Mouse (Mus musculus) heart, adult 18-20 months (tissue): Measurements from ENCODE around the gene Srebf1. TPM values are rescaled to one million over a fixed set of nuclear protein-coding genes. Genes with fewer than 3 reads are reported as not detected.
A peak's percentile ranks its signal among the peaks of the same experiment; 100 is the strongest.

Source experiments
- DNase-seq, 2 experiments: peaks; one replicate each; pipeline ENCODE4 v3.0.0; 2021 to 2022; ENCODE audit warnings: mixed read lengths in 1 of 2
- total RNA-seq, 2 experiments: library from RNA; stranded (reverse); gene quantifications; 2 replicates each; pipeline ENCODE4 v1.2.3; 2021

The Srebf1 gene
- total RNA-seq, 2 experiments from 2014 or later: 25.7 to 36.6 TPM

DNA sequence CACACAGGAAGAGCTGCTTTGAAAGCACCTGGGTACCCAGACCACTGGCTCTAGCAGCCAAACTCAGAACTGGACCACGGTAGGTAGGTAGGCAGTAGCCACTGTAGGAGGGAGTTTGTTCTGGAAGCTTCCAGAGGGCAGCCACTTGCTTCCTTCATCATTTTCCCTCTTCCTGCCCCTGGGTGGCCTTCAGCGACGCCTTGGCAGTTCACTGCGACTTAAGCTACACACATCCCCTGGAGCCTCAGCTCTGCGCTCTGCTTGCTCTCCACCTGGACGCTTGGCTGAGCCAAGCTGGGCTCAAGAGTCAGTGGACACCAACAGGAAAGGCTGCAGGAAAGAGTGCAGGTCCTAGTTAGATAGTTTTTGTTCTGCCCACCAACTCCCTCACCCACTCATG is 44.4 kb downstream of the Srebf1 start:
- no peak for DNase-seq

GRCm38 (mm10) chr11:60176975-60177657 is 45.3 kb downstream of the Srebf1 start:
- DNase-seq: peak; percentile 51 to 75

- peak; percentile 83 to 84 for DNase-seq
Measured at GRCm38 (mm10) chr11:60176182-60176974, 46.0 kb downstream of the Srebf1 start.

GRCm38 (mm10) chr11:60175371-60176181 is 46.8 kb downstream of the Srebf1 start:
- DNase-seq: peak; percentile 78 to 86

DNA sequence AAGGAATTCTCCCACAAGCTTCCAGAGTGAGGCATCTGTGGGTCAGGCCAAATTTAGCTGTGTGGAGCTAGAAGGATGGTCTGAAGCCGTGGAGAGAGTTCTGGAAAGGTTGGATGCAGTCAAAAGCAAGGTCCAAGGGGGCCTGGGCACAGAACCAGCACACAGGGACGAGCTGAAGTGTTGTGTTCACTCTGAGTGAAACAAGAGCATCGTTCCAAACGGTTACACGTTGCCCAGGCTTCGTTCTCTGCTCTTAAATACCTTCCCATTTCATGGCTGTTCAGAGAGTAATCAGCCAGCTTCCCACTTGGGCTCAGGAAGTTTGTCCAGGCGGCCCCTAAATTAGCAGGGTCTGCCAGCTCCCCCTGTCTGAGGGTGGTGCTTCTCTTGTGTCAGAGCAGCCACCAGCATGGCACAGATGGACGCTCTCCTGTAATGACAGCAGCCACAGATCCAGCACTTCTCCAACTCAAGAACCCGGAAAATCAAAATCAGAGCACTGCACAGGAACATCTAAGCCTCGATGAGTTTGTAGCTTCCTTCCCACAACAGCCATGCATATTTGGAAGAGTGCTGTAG is 48.7 kb downstream of the Srebf1 start:
- no peak for DNase-seq

DNA sequence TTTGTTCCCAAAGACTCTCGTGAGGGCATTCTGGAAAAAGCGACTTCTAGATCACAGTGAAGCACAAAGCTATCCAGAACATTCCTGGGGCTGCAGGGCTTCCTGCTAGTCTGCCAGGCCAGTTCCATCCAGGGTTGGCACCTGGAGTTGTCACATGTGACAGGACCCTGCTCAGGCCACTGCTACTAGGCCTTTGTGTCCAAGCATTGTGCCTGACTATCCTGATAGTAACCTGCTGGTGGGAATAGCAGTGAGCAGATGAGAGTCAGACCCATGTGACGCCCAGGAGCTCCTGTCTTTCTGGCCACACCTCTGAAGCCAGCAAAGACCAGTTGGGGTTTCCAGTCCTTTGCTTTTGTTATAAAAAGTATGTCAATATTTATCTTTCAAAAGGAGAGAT is 50.3 kb downstream of the Srebf1 start:
- DNase-seq: peak; percentile 61 to 69

DNA sequence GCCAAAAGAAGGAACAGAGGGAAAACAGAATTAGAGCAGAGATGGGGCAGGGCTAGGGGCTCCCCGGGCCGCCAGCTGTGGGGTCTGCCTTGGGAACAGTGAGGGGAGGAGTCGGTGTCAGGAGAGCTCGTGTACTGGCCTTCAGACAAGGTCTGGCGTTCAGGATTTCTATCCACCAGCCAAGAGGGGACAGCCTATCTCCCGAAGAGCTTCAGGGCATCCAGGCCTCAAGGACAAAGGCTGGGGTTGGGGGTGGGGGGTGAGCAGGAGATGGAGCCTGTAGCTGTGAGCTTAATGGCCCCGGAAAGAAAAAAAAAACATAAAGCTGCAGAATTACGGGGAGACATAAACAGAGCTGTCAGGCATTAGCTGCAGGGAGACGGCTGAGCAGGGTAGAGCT is 53.6 kb downstream of the Srebf1 start:
- DNase-seq: peak in 1 of 2 experiments; percentile 32

DNA sequence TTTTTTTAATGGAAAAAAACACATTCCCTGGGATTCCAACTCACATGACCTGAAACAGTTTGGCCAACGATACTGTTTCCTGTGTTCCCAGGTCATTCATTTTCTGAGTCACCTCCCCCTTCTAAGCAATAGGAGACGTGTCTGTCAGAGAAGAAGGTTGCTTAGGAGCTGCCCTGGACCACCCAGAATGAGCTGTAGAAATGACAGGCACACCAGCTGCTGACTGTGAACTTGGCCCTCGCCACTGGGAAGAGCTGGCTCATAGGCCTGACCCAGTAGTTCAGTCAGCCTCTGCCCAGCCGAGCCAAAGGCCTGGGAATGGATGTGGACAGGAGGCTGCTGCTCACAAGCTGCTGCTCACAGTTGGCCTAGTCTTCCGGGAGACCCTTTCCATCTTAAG is 57.3 kb downstream of the Srebf1 start:
- DNase-seq: peak in 1 of 2 experiments; percentile 50

DNA sequence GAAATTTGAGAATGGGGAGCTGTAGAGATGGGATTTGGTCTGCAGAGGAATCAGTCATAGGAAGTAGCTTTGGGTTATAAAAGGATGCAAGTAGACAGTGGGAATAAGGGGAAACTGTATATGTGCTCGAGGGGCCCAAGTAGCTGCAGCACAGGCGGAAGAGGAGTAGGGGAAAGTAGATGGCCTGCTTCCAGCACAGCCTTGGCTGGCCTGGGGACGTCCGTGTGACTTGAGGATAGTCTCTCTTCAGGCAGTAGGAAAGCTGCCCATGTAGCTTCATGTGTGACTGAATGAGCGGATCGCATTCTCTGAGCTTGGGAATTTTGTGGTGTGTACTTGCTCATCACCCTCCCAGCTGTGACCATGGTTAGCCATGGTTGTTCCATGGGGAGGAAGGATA is 57.9 kb downstream of the Srebf1 start:
- DNase-seq: peak in 1 of 2 experiments; percentile 42

DNA sequence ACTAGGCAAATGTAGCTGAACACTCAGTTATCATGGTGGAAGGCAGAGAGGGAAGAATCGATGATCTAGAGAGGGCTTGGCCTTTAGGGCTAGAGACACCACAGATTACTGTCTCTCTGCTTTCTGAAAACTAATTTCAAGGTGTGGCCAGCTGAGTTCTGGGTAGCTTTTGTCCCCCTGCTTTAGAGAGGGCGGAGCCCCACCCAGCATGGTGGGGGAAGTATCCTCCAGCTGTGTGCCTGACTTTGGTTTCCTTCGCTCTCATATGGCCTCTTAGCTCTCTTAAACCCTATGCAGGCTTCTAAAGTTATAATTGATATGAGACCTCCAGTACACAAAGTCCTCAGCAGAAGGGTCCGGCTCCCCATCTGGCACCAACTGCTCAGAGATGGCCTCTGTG is 59.0 kb downstream of the Srebf1 start:
- DNase-seq: no peak

GRCm38 (mm10) chr11:60162547-60162946 is 59.8 kb downstream of the Srebf1 start:
- no peak for DNase-seq

DNA sequence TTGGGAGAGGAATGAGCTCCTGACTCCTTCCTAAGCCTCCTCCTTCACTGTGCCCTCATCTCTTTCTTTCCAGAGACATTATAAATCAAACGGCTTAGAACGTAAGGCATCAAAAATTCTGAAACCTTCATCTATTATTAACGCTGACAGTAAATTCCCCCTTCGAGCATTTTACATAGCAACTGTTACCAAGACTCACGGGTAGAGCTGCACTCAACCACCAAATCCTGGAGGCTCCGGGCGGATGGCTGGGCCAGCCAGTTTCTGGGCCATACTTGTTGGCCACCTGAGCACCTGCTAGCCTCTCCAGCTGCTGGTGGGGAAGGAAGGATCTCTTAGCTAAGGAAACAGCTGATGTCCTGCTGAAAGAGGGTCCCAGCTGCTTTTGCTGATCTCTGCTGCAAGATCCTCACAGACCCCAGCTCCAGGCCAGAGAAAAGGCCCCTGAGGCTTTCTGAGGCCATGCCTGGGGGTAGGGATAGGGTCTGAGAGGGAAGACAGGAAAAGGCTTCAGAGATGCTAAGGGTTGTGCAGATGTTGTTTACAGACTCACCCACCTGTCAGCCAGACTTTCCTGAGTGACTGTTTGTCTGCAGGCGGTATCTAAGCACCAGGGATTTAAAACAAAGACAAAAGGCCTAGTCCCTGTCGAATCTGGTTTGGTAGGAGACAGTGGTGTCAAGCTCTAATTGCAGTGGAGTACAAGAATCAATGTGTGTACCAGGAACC is 61.1 kb downstream of the Srebf1 start:
- DNase-seq: no peak

DNA sequence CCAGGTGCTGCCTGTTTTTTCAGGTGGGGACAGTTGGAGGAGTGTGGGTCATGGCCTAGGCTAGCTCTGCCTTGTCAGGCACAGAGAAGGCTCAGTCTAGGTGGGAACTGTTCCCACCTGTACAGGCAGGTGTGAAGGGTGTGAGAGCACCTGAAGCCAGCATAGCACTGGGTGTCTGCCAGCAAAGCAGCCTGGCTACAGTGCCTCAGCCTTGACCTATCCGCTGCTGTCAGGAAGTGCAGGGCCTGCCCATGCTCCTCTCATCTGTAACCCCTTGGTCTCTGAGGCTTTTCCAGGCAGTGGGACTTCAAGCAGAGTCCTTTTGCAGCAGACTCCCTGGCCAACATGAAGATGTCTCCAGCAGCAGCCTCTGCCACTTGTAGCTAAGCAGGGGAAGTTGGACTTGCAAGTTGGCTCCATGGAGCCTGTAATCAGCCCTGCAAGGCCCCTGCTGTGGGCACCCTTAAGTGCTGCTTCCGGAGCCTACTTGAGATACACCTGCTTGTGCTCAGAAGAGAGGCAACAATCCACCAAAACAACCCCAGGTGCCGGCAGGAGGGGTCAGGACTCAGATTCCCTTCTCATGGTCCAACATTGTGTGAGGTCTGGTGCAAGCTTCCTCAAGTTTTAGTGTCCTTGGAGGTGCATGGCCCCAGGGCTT is 61.8 kb downstream of the Srebf1 start:
- no peak for DNase-seq

DNA sequence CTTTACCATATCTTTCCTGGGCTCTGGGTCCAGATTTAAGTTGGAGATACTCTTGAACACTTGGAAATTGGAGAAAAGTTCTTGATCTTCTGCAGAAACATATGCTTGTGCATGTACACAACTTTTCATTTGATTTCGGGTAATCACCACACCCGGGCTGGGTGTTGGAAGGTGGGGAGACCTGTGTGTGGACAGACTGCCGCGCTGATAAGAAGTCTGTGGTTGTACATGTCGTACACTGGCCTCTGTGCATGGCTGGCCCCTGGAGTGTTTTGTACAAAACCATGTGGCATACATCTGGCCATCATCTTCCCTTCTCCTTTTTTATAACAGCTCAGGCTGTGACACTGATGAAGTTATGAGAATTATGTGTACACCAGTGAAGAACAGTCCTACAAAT is 62.4 kb downstream of the Srebf1 start:
- no peak for DNase-seq

DNA sequence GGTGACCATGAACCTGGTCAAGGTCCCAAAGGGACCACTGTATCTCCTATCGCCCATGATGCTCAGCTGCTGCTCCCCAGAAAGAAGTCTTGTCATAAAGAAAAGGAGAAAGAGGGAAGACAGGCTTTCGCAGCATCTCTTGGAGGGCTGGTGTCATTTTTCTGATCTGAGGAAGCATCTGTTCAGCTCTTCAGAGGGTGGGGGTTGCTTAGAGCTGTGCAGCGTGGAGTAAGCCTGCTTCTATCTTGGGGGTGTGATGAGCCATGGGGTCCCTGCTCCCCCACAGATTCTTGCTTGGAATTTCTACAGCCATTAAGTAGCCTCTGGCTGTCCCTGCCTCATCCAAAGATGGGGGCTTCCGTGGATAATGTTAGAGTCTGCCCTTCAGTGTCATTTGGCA is 64.1 kb downstream of the Srebf1 start:
- DNase-seq: no peak

DNA sequence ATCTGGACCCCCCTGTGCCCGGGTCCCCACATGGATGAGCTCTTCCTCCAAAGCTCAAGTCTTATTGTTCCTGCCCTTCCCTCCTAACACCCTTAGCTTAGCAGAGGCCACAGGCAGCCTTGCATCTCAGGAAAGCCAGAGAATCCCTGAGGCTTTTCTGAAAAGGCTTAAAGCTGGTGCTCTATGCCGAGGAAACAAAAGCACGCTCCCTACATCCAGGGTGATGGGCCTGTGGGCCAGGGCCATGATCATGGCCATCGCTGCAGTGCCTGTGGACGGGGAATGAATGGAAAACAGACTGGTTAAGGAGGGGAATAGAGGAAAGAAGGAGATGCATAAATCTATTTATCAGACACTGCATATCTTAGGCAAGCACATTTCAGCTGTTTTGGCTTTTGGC is 66.7 kb downstream of the Srebf1 start:
- no peak for DNase-seq

- DNase-seq: no peak
Measured at GRCm38 (mm10) chr11:60153936-60154335, 68.4 kb downstream of the Srebf1 start.

- no peak for DNase-seq
Measured at GRCm38 (mm10) chr11:60152339-60152738, 70.0 kb downstream of the Srebf1 start.

- DNase-seq: no peak
Measured at GRCm38 (mm10) chr11:60150677-60151076, 71.7 kb downstream of the Srebf1 start.
